Mouse (Mus musculus) ES-Bruce4 (cell line): ENCODE data around the gene Tfeb.

Experiments used
- CTCF ChIP-seq: IDR thresholded peaks from one replicate; pipeline ENCODE4 v1.8.1; 2011; ENCODE audit warnings: low read depth, low read length
- EP300 ChIP-seq: IDR thresholded peaks from 2 replicates; pipeline ENCODE4 v1.6.1; 2011; ENCODE audit warnings: low read depth, low read length; ENCODE audit not compliant: insufficient read depth
- POLR2A ChIP-seq: IDR thresholded peaks from one replicate; pipeline ENCODE4 v1.8.1; 2011; ENCODE audit warnings: low read length; ENCODE audit not compliant: insufficient read depth

DNA sequence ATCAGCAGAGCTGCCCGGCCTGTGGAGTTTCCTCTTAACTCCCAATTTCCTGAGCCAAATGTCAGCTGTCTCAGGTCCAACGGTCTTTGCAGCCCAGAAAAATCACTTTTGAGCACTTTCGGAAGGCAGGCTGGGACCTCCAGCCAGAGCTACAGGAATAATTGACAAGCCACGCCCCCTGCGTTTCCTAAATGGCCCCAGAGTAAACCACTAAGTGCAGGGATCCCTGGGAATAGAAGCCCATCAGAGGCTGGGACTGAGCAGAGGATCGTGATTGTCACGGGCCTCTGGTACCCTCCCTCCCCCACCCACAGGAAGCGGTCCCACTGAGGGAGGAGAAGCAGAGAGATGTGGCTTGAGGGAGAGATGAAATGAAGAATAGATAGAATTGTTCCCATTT is 66.0 kb downstream of the Tfeb start:
- TF ChIP-seq CTCF (no peak), EP300 (no peak), POLR2A (no peak)
